Mouse (Mus musculus) intestine, embryonic 16.5 days (tissue): ENCODE results near the gene Arhgef19. TPM values are rescaled to one million over a fixed set of nuclear protein-coding genes. Genes with fewer than 3 reads are reported as not detected.

Source experiments
- polyA plus RNA-seq: library from polyadenylated mRNA; unstranded; fragments of >200 nt; fragmentation: Nextera tagmentation; extraction: Ambion mirVana; gene quantifications from 2 replicates; pipeline ENCODE4 v1.2.1, GENCODE M21; 2015

Gene Arhgef19
- polyA plus RNA-seq, 1 experiment from 2014 or later, result 15.0 TPM

Other genes with a start within 250 kb of the Arhgef19 start
- 312 and 334 TPM in 2 replicates for gene Mfap2, start 229.1 kb upstream of the Arhgef19 start, polyA plus RNA-seq
- 2.2 and 3.5 TPM in 2 replicates for gene Crocc, start 178.9 kb upstream of the Arhgef19 start, polyA plus RNA-seq
- 79.6 and 82.0 TPM in 2 replicates for gene Necap2, start 161.1 kb upstream of the Arhgef19 start, polyA plus RNA-seq
- 0.22 TPM in 1 of 2 replicates, not detected in the other for gene Spata21, start 151.2 kb upstream of the Arhgef19 start, polyA plus RNA-seq
- 44.4 and 46.4 TPM in 2 replicates for gene Szrd1, start 99.7 kb upstream of the Arhgef19 start, polyA plus RNA-seq
- gene Fbxo42, start 91.6 kb upstream of the Arhgef19 start, polyA plus RNA-seq, result 17.9 and 18.5 TPM in 2 replicates
- gene Rsg1, start 25.5 kb upstream of the Arhgef19 start, polyA plus RNA-seq, result 4.2 and 5.1 TPM in 2 replicates
- 7.6 and 8.5 TPM in 2 replicates for gene Epha2, start 61.7 kb downstream of the Arhgef19 start, polyA plus RNA-seq
- gene Fam131c, start 128.7 kb downstream of the Arhgef19 start, polyA plus RNA-seq, result 1.5 and 1.6 TPM in 2 replicates
- gene Clcnka, start 159.2 kb downstream of the Arhgef19 start, polyA plus RNA-seq, result 0.13 and 0.15 TPM in 2 replicates
- gene Clcnkb, start 176.5 kb downstream of the Arhgef19 start, polyA plus RNA-seq, result 0.24 TPM in 1 of 2 replicates, not detected in the other
- 5.3 and 6.6 TPM in 2 replicates for gene Hspb7, start 181.3 kb downstream of the Arhgef19 start, polyA plus RNA-seq
- gene Srarp, start 196.6 kb downstream of the Arhgef19 start, polyA plus RNA-seq, result not detected in 2 replicates
- 21.5 and 27.2 TPM in 2 replicates for gene Zbtb17, start 205.2 kb downstream of the Arhgef19 start, polyA plus RNA-seq